Mouse (Mus musculus) neural tube, postnatal 0 days (tissue): ENCODE results near the gene Nap1l4. TPM values are rescaled to one million over a fixed set of nuclear protein-coding genes. Genes with fewer than 3 reads are reported as not detected.

Experiments
- microRNA-seq: library from miRNA; unstranded; fragments of <30 nt; microRNA quantifications from one replicate; pipeline ENCODE4, GENCODE M21; 2016
- polyA plus RNA-seq: library from polyadenylated mRNA; unstranded; fragments of >200 nt; fragmentation: Nextera tagmentation; extraction: Ambion mirVana; gene quantifications from 2 replicates; pipeline ENCODE4 v1.2.1, GENCODE M21; 2015

The Nap1l4 gene
- 210 and 240 TPM in 2 replicates for polyA plus RNA-seq

GRCm38 (mm10) chr7:143548976-143549457 is at the start of gene Nap1l4:
Nap1l4 (minus strand) TSS chr7:143549106.

GRCm38 (mm10) chr7:143502418-143503200 is 46.3 kb downstream of the Nap1l4 start, which contains the start of gene Phlda2:
Phlda2 (minus strand) TSS chr7:143503150.

GRCm38 (mm10) chr7:143473347-143474101 is 75.4 kb downstream of the Nap1l4 start, which contains the start of gene Slc22a18:
Slc22a18 (plus strand) TSS chr7:143473736.

Small RNAs within 50 kb of the gene (microRNA-seq; reads per million reads assigned to microRNA genes)
- 1.7 reads per million for gene Mir7064

Other genes starting within 250 kb of the Nap1l4 start
- 161 and 188 TPM in 2 replicates for gene Cdkn1c, start 88.1 kb downstream of the Nap1l4 start, polyA plus RNA-seq
- 1.1 and 1.7 TPM in 2 replicates for gene Slc22a18, start 75.4 kb downstream of the Nap1l4 start, polyA plus RNA-seq
- 0.43 TPM in 2 replicates for gene Phlda2, start 46.0 kb downstream of the Nap1l4 start, polyA plus RNA-seq
- gene Cars, start 51.0 kb upstream of the Nap1l4 start, polyA plus RNA-seq = 64.1 and 70.4 TPM in 2 replicates
- gene Tnfrsf26, start 79.6 kb upstream of the Nap1l4 start, polyA plus RNA-seq = 0.06 and 0.15 TPM in 2 replicates
- 5.6 and 5.9 TPM in 2 replicates for gene Tnfrsf22, start 100.6 kb upstream of the Nap1l4 start, polyA plus RNA-seq
- 0.87 and 0.94 TPM in 2 replicates for gene Tnfrsf23, start 136.8 kb upstream of the Nap1l4 start, polyA plus RNA-seq
- gene Osbpl5, start 207.9 kb upstream of the Nap1l4 start, polyA plus RNA-seq = 24.6 and 28.1 TPM in 2 replicates
- gene Mrgprg, start 217.9 kb upstream of the Nap1l4 start, polyA plus RNA-seq = not detected in 2 replicates
- gene Mrgpre, start 235.4 kb upstream of the Nap1l4 start, polyA plus RNA-seq = 5.0 and 7.7 TPM in 2 replicates